Mouse (Mus musculus) left cerebral cortex, adult 2 months (tissue): Measurements from ENCODE around the gene Dab1. TPM values are rescaled to one million over a fixed set of nuclear protein-coding genes. Genes with fewer than 3 reads are reported as not detected.

Experiments used
- DNase-seq, 2 experiments: peaks; one replicate each; pipeline ENCODE4 v3.0.0; 2021 to 2022; ENCODE audit warnings: low spot score in 2 of 2, mixed read lengths in 1 of 2; ENCODE audit errors: extremely low spot score in 1 of 2
- H3K27ac ChIP-seq: fragments of 200-600 bp; 2 replicates; pipeline ENCODE4 v1.8.1; 2022
- H3K4me3 ChIP-seq: fragments of 200-600 bp; 2 replicates; pipeline ENCODE4 v1.8.1; 2022
- CTCF ChIP-seq: fragments of 200-600 bp; IDR thresholded peaks from 2 replicates; pipeline ENCODE4 v1.8.1; 2022; ENCODE audit warnings: antibody characterized with exemption, mild to moderate bottlenecking, moderate library complexity
- intact Hi-C: fragments of 180-260 bp; cut with DNase I; formaldehyde crosslinking; loops from one replicate; pipeline ENCODE4 v1.15.1; 2025
- total RNA-seq, 2 experiments: library from RNA; stranded (reverse); gene quantifications; 2 replicates each; pipeline ENCODE4 v1.2.3; 2021

The Dab1 gene
- total RNA-seq, 2 experiments from 2014 or later, result 121 to 131 TPM

- no peak for DNase-seq
- intact Hi-C loops, result no loop called here
- Histone ChIP-seq H3K4me3 (no peak overlapping the region), H3K27ac (no peak overlapping the region)
- peak; percentile 17 for TF ChIP-seq CTCF
Measured at GRCm38 (mm10) chr4:103762416-103762815, 143.3 kb downstream of the Dab1 start.

- intact Hi-C loops, result no loop called here
- no peak overlapping the region for H3K4me3 ChIP-seq
- TF ChIP-seq CTCF, result no peak
- no peak for DNase-seq
- no peak overlapping the region for H3K27ac ChIP-seq
Measured at GRCm38 (mm10) chr4:103775712-103776111, 156.6 kb downstream of the Dab1 start.

- intact Hi-C loops, result no loop called here
- Histone ChIP-seq H3K4me3 (no peak overlapping the region), H3K27ac (no peak overlapping the region)
- DNase-seq, result no peak
- TF ChIP-seq CTCF, result no peak
Measured at GRCm38 (mm10) chr4:103781398-103781797, 162.2 kb downstream of the Dab1 start.

- TF ChIP-seq CTCF, result no peak
- intact Hi-C loops, result no loop called here
- Histone ChIP-seq H3K4me3 (no peak overlapping the region), H3K27ac (no peak overlapping the region)
- no peak for DNase-seq
Measured at GRCm38 (mm10) chr4:103783561-103784247, 164.5 kb downstream of the Dab1 start.

- Histone ChIP-seq H3K27ac (no peak overlapping the region), H3K4me3 (no peak overlapping the region)
- no peak for DNase-seq
- intact Hi-C loops, result no loop called here
- TF ChIP-seq CTCF, result no peak; the same call in 1 of the 2 replicates
Measured at GRCm38 (mm10) chr4:103793589-103794312, 174.6 kb downstream of the Dab1 start.

GRCm38 (mm10) chr4:103796416-103796815, 177.3 kb downstream of the Dab1 start:
- DNase-seq, result peak in 1 of 2 experiments; percentile 12
- intact Hi-C loops, result no loop called here
- no peak overlapping the region for H3K27ac ChIP-seq
- no peak overlapping the region for H3K4me3 ChIP-seq
- TF ChIP-seq CTCF, result no peak

GRCm38 (mm10) chr4:103802439-103802838, 183.3 kb downstream of the Dab1 start:
- TF ChIP-seq CTCF, result no peak
- H3K4me3 ChIP-seq, result no peak overlapping the region
- H3K27ac ChIP-seq, result no peak overlapping the region
- no peak for DNase-seq
- intact Hi-C loops, result no loop called here

GRCm38 (mm10) chr4:103804461-103804860, 185.3 kb downstream of the Dab1 start:
- no peak for TF ChIP-seq CTCF
- intact Hi-C loops, result no loop called here
- no peak overlapping the region for H3K4me3 ChIP-seq
- no peak overlapping the region for H3K27ac ChIP-seq
- no peak for DNase-seq

GRCm38 (mm10) chr4:103822669-103823068, 203.5 kb downstream of the Dab1 start:
- no peak overlapping the region for H3K27ac ChIP-seq
- H3K4me3 ChIP-seq, result no peak overlapping the region
- peak in 1 of 2 experiments; percentile 3 for DNase-seq
- intact Hi-C loops, result no loop called here
- no peak for TF ChIP-seq CTCF

GRCm38 (mm10) chr4:103838377-103838776, 219.2 kb downstream of the Dab1 start:
- H3K27ac ChIP-seq, result no peak overlapping the region
- peak in 1 of 2 experiments; percentile 3 for DNase-seq
- no peak for TF ChIP-seq CTCF
- H3K4me3 ChIP-seq, result no peak overlapping the region
- intact Hi-C loops, result no loop called here

GRCm38 (mm10) chr4:103839541-103839940, 220.4 kb downstream of the Dab1 start:
- Histone ChIP-seq H3K27ac (no peak overlapping the region), H3K4me3 (no peak overlapping the region)
- DNase-seq, result no peak
- intact Hi-C loops, result no loop called here
- no peak for TF ChIP-seq CTCF

- intact Hi-C loops, result no loop called here
- TF ChIP-seq CTCF, result no peak
- Histone ChIP-seq H3K4me3 (no peak overlapping the region), H3K27ac (no peak overlapping the region)
- DNase-seq, result no peak
Measured at GRCm38 (mm10) chr4:103841126-103841525, 222.0 kb downstream of the Dab1 start.
